Mouse (Mus musculus) small intestine, adult 2 months (tissue): Measurements from ENCODE around the gene Plac9a. TPM values are rescaled to one million over a fixed set of nuclear protein-coding genes. Genes with fewer than 3 reads are reported as not detected.
"Not testable (repeated sequence)": the region's sequence is repeated elsewhere in the genome, so short reads cannot be mapped to it uniquely, and the experiment has no call there.

Experiments used
- H3K27ac ChIP-seq: fragments of 200-500 bp; 2 replicates; pipeline ENCODE4 v1.5.1; 2012; ENCODE audit warnings: low read depth, low read length, control low read depth, inconsistent platforms; ENCODE audit not compliant: insufficient read depth
- H3K27me3 ChIP-seq: fragments of 200-500 bp; 2 replicates; pipeline ENCODE4 v1.6.1; 2012; ENCODE audit warnings: mild to moderate bottlenecking, moderate library complexity, low read length, inconsistent platforms; ENCODE audit not compliant: control insufficient read depth, insufficient read depth
- H3K36me3 ChIP-seq: fragments of 200-500 bp; 2 replicates; pipeline ENCODE4 v1.6.1; 2012; ENCODE audit warnings: mild to moderate bottlenecking, low read length, control low read depth, inconsistent platforms; ENCODE audit not compliant: control insufficient read depth, insufficient read depth
- H3K4me1 ChIP-seq: fragments of 200-500 bp; 2 replicates; pipeline ENCODE4 v1.6.1; 2012; ENCODE audit warnings: low read length, inconsistent platforms, mixed read lengths; ENCODE audit not compliant: control insufficient read depth, insufficient read depth, insufficient read length
- H3K4me3 ChIP-seq: fragments of 200-500 bp; 2 replicates; pipeline ENCODE4 v1.5.1; 2012; ENCODE audit warnings: low read depth, mild to moderate bottlenecking, control low read depth, inconsistent platforms, low read length, moderate library complexity
- WGBS: fragments of 180-500 bp; shearing (Covaris S2); methylation state at CpG from one replicate; pipeline ENCODE4 v1.1.7; 2018; 5-methylcytosine and 5-hydroxymethylcytosine counted together
- polyA plus RNA-seq: library from polyadenylated mRNA; depleted of rRNA; stranded (reverse); fragments of >200 nt; gene quantifications from 2 replicates; pipeline ENCODE4 v1.2.3, GENCODE M21; 2012; rRNA removed

Plac9a gene
- not detected in 2 replicates for polyA plus RNA-seq

DNA sequence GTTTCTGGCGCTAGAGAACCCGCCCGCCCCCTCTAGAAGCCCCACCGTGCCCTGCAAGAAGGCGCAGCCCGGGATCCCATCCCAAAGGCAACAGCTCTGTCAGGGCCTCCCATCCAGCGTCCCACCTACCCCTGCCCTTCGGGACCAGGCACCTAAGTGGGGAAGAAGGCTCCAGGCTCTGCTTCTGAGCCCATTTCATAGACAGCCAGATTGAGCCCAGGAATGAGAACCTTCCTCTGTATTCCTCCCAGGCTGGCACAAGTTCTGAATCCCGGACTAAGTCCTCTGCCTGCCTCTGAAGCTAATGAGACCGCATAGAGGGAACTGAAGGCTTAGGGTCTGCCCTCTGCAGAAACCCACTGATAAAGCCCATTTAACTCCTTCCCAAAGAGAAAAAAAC is at the start of gene Plac9a:
Gene Plac9a, minus strand, starts transcription at position 101 of the 400 bp plus-strand sequence.
- not testable (repeated sequence) for H3K27ac ChIP-seq, H3K27me3 ChIP-seq, H3K4me3 ChIP-seq, H3K36me3 ChIP-seq, H3K4me1 ChIP-seq
- WGBS: no CpG with 5 or more reads among the region's 10 CpGs

DNA sequence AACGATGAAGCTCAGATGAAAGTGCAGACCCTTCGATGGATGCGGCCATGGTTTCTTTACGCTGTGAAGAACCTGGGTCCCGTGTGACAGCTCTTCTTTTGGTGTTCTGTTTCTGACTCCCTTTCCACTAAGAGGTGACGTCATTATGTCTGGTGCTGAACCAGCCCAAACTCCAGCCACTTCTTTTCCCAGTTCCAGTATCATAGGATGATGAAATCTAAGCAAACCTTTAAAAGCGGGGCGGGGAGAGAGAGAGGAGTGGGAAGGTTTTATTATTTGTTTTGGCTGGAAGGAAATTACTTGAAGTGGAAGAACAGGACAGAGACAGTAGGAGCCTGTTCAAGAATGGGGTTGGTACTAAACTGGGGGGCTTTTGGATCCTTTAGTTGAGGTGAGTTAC is 35.1 kb upstream of the Plac9a start, which contains the start of gene Cphx1:
Gene Cphx1, plus strand, starts transcription at position 301 of the 400 bp plus-strand sequence.
- H3K27me3 ChIP-seq, H3K36me3 ChIP-seq, H3K27ac ChIP-seq, H3K4me1 ChIP-seq, H3K4me3 ChIP-seq: not testable (repeated sequence)
- no CpG with 5 or more reads among the region's 8 CpGs for WGBS

DNA sequence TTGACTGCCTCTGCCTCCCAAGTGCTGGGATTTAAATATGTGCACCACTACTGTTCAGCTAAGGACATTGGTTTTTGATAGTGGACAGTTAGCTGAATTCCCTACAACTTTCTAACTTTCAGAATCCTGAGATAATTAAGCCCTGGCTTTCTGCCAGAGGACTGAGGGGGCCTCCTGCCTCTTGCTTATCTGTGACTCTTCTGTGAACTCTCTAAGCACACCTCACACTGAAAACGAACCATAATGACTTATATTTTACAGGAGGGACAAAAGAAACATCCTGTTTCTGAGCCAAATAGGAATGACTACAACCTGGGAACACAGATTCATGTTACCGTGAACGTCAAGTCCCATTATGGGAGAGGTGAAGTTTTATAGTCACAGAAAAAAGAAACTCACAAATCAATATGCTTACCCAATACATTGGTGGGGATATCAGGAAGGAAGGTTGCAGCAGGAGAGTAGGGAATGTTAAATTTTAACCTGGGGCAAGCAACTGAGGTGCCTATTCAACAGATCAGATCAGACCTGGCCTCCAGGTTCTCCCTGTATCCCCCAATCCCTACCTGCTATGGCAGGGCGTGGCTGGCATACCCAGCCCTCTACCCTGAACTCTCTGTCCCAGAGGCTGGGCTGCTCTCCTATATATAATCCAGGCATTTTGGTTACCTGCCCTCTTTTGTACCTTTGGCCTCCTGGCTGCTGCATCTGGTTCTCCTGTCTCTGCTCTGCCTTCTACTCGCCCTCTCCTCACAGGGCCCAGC is 34.1 kb upstream of the Plac9a start:
- WGBS: no CpG with 5 or more reads among the region's 5 CpGs
- H3K27me3 ChIP-seq, H3K27ac ChIP-seq: not testable (repeated sequence)

DNA sequence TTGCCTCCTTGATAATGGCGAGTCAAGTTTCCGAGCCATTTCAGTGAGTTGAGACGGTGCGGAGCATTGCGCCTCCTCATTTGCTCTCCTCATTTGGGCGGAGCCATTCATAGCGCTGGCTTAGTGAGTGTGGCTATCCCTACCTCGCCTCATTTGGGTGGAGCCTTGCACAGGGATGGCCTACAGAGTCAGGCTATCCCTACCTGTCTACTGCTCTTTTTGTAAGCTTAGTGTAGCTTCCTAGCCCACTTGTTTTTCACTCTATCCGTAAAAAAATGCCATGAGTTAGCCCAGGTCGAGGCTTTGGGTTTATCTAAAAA is 24.6 kb upstream of the Plac9a start, which contains the start of gene Tmem254a:
Gene Tmem254a, minus strand, starts transcription at position 111 of the 320 bp plus-strand sequence.
- no CpG with 5 or more reads among the region's 10 CpGs for WGBS

More for the DNA sequence above, 34.1 kb upstream of the Plac9a start:
- H3K36me3 ChIP-seq, H3K4me1 ChIP-seq, H3K4me3 ChIP-seq: not testable (repeated sequence)

DNA sequence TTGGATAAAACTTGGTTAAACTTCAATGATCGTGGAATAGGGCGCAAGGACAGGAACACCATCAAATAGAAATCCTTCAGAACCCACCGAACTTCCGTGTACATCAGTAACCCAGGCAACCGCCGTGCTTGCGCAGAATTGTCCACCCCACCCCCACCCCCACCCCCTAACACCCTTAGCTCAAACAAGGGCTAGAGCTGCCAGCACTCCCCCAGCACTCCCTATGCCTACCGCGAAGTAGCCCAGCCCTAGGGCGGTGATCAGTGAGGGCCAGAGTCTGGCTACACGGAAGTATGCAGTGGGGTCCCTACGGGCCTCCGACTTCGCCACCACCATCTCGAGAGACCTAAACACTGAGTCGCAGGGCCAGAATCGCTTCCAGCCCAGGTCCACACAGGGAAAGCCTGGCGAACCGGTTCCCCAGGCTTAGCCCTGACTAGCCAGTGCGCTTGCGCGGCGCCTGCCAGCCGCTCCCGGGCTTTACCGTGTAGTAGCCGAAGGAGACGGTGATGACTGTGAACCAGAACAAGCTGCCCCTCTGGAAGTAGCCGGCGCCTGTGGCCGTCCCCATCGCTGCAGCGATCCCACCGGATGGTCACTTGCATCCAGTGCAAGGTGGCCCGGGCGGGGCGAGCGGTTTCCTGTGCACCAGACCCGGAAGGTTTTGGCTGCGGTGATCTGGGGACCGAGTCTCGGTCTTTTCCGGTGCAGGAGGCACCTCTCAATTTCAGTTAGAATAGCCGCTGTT is 24.1 kb upstream of the Plac9a start:
- no CpG with 5 or more reads among the region's 44 CpGs for WGBS
- H3K4me3 ChIP-seq, H3K27me3 ChIP-seq, H3K27ac ChIP-seq, H3K36me3 ChIP-seq, H3K4me1 ChIP-seq: not testable (repeated sequence)

More for the DNA sequence above, 24.6 kb upstream of the Plac9a start, which contains the start of gene Tmem254a:
- not testable (repeated sequence) for H3K27ac ChIP-seq, H3K27me3 ChIP-seq, H3K36me3 ChIP-seq, H3K4me3 ChIP-seq, H3K4me1 ChIP-seq

DNA sequence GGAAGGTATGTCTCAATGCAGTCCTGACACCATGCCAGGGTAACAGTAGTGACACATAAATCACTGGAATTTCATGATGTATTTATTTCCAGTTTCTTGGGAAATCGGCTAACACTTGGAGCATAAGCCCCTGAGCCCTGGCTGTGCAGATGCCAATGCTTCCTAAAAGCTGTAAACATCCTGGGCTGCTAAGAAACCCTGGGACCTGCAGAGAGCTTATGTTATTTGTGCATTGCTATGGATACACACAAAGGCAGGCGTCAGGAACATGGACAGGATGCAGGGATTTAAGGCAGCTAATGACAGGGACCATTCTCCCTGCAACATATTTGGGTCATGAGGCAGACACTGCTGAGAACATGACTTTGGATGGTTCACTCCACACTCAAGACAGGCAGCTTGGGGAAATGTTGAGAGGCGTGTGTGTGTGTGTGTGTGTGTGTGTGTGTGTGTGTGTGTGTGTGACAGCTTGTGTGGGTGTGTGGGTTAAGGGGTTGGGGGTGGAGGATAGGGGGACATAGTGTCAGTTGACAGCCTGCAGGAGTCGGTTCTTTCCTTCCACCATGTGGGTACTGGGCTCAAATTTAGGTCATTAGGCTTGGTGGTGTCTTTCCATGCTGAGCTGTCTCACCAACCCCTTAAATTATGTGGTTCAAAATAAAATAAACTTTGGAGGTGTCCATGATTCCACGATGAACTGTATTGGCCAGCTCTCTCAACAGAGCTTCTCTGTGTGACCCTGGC is 15.7 kb upstream of the Plac9a start:
- not testable (repeated sequence) for H3K4me1 ChIP-seq, H3K27me3 ChIP-seq, H3K36me3 ChIP-seq, H3K27ac ChIP-seq, H3K4me3 ChIP-seq
- no CpG with 5 or more reads among the region's 5 CpGs for WGBS

DNA sequence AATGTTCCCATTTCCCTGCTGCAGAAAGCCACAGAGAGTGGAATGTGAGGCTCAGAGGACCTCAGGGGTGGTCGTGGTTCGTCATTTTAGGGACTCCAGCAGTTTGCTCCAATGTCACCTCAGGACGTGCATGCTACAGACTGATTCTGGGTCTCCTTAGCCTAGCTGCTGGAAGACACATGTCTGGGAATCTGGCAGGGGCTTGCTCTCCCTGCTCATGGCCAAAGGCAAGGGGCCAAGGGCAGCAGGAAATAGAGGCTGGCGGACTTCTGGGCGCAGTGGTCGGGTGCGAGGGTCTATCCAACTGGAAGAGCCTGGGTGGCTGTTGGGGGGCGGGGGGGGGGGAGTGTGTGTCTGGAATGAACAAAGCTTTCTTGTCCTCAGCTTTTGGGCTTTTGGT is 6.1 kb upstream of the Plac9a start:
- no CpG with 5 or more reads among the region's 8 CpGs for WGBS
- H3K4me3 ChIP-seq, H3K27ac ChIP-seq, H3K27me3 ChIP-seq, H3K36me3 ChIP-seq, H3K4me1 ChIP-seq: not testable (repeated sequence)

DNA sequence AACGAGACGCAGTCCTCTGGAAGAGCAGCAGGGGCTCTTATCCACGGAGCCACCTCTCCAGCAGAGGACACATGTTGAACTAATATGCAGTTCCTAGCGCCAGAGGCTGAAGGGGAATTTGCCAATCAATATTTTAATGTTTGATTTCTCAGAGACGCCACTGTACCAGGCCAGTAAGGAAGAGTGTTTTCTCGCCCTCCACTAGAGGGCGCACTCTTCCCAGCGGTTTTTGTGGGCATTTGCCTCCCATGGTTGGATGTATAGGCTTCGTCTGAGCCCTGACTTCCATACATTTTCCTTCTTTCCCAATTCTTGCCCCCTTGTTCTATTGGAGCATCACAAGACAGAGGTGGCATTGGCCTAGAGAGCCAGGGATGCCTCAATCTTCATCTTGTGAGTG is 4.4 kb upstream of the Plac9a start:
- not testable (repeated sequence) for H3K27ac ChIP-seq, H3K4me3 ChIP-seq, H3K27me3 ChIP-seq, H3K36me3 ChIP-seq, H3K4me1 ChIP-seq
- no CpG with 5 or more reads among the region's 9 CpGs for WGBS

DNA sequence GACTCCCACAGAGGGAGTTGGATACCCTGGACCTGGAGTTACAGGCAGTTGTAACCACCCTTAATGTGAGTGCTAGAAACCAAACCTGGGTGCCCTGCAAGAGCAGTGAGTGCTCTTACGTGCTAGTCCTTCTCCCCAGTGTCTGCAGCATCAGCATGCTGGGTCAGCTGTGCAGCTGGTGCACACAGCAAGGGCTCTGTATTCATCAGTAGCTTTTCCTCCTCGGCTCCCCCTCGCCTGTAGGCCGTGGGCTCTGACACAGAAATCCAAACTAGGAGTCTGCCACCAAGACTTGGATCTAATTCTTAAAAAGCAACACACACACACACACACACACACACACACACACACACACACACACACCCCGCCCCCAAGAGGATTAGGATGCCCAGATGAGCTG is 2.3 kb upstream of the Plac9a start:
- H3K27ac ChIP-seq, H3K4me3 ChIP-seq, H3K36me3 ChIP-seq, H3K4me1 ChIP-seq, H3K27me3 ChIP-seq: not testable (repeated sequence)
- 70% methylated on average over 1 of the region's 5 CpGs for WGBS

DNA sequence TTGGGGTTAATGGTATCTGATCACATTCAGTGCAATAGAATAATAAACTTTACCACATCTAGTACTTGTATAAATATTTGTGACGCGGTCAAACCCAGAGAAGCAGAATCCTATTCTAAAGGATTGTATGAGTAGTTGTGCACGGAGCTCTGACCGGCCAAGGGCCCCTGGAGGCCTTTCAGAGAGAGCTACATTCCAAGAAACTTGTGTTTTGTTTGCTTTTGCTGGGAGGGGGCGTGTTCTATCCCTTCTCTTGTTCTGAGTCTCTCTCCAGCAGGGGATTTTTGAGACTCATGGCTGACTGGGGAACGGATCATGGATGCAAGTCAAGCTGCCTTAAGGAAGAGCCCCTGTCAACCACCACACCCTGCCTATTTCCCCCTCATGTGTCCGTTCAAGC is 7.2 kb downstream of the Plac9a start:
- not testable (repeated sequence) for H3K27ac ChIP-seq
- WGBS: no CpG with 5 or more reads among the region's 7 CpGs

DNA sequence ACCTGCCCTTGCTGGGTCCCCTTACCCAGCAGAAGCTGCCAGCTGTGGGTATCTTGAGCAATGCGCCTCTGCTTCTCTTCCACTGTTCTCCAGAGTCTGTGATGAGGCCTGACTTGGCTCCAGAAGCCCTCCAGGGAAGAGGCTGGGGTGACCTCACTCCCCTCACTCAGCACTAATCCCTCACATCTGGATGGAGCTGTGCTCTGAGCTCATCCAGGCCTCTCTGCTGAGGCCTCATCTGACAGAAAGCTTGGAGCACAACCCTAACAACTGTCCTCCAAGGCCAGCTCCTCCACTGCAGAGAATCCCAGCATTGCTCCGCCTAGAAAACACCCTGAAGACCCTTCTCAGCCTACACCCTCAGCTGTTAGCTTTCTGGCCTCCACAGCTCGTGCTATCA is 8.3 kb downstream of the Plac9a start:
- WGBS: no CpG with 5 or more reads among the region's 3 CpGs
- not testable (repeated sequence) for H3K36me3 ChIP-seq, H3K4me3 ChIP-seq, H3K4me1 ChIP-seq, H3K27me3 ChIP-seq, H3K27ac ChIP-seq

More for the DNA sequence above, 7.2 kb downstream of the Plac9a start:
- not testable (repeated sequence) for H3K36me3 ChIP-seq, H3K27me3 ChIP-seq, H3K4me3 ChIP-seq, H3K4me1 ChIP-seq
